Mouse (Mus musculus) megakaryocyte, embryonic 14.5 days (primary cell): Measurements from ENCODE around the gene Epha5.

Experiments used
- FLI1 ChIP-seq: IDR thresholded peaks from 2 replicates; pipeline ENCODE4 v1.6.1; 2012; ENCODE audit warnings: low read length, inconsistent platforms, mixed read lengths
- GATA1 ChIP-seq: IDR thresholded peaks from 3 replicates; pipeline ENCODE4 v1.6.1; 2012; ENCODE audit warnings: mixed read lengths, low read length, inconsistent platforms, borderline replicate concordance

DNA sequence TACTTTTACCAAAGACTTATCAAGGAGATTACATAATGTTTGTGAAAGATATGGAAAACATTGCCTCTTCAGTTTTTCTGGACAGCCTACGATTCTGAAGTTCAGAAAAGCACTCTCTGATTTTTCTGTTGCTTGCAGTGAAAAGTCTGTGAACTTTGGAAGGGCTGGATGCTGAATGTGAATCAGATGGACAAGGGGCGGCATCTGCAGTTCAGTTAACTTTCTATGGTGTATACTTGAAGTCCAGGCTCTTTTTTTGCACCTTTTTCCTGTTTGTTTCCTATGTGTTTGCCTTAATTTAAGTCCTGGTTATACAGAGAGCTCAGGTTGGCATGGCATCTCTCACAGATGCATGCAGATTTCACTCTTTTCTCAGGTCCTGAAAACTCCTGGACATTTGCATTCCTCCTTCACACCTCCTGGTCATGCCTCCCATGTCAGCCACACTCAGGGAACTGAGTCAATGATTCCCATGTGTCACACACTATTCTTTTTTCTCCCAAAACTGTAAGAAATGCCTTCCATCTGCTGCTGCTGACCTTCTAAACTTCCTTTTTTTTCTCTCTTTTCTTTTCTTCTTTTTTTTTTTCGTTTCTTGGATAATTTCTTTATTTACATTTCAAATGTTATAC, 81.2 kb downstream of the Epha5 start:
- no peak for TF ChIP-seq GATA1
- no peak for TF ChIP-seq FLI1
